ENCODE assay signal across 22 mouse cellular contexts in genomic region chr16:18513508-18513907, GRCm38 (mm10). TPM values are rescaled to one million over a fixed set of nuclear protein-coding genes. Genes with fewer than 3 reads are reported as not detected.
DNase-seq lines count a peak whose midpoint lies in the region; ATAC-seq and TF ChIP-seq lines count a peak whose summit lies in the region.
"Had no signal": no experiment of that assay in that cellular context is flagged by ENCODE, and none has a peak within 500 bp of the region (broad histone marks: within the 10 kb centered on the region; RNA-seq: fewer than 3 reads in every experiment).

No protein-coding gene starts in this region.

- TF ChIP-seq EP300 in heart, postnatal 0 days (IDR thresholded peaks at IDR 0.05; ENCODE audit: low read depth): peak; percentile 55; the same call in 1 of the 2 replicates

- no peaks in the 10 kb centered on the region for H3K36me3 ChIP-seq in heart, postnatal 0 days (replicated peaks; ENCODE audit: control insufficient read depth, insufficient read depth, low read length)
- H3K36me3 ChIP-seq in lung, embryonic 16.5 days (ENCODE audit: control insufficient read depth, insufficient read depth, low read length): no peaks in the 10 kb centered on the region
- H3K36me3 ChIP-seq in C2C12 (ENCODE audit: control insufficient read depth, insufficient read depth) (no peaks in the 10 kb centered on the region), myocyte (ENCODE audit: control insufficient read depth, insufficient read depth) (no peaks in the 10 kb centered on the region)
- H3K36me3 ChIP-seq: embryonic facial prominence, embryonic 13.5 days; heart, embryonic 13.5 days; hindbrain, embryonic 12.5 days had no signal

- H3K4me2 ChIP-seq in heart, postnatal 0 days (ENCODE audit: low read depth, low read length): no peak overlapping the region
- H3K4me2 ChIP-seq in lung, embryonic 16.5 days (ENCODE audit: low read depth, low read length): no peak overlapping the region
- peak overlapping the region; percentile 54 for H3K4me2 ChIP-seq in myocyte (ENCODE audit: low read depth)
- H3K4me2 ChIP-seq: embryonic facial prominence, embryonic 13.5 days; forebrain, embryonic 13.5 days; heart, embryonic 13.5 days; hindbrain, embryonic 12.5 days had no signal

- no peak for TF ChIP-seq POLR2A in lung, adult 2 months (IDR thresholded peaks at IDR 0.05; ENCODE audit: borderline replicate concordance, extremely low read depth, low read depth, low read length)
- TF ChIP-seq POLR2A in myocyte (IDR thresholded peaks at IDR 0.05; ENCODE audit: insufficient read length, low read depth): no peak

- H3K27me3 ChIP-seq in heart, postnatal 0 days (ENCODE audit: control insufficient read depth, insufficient read depth, low read length): no peaks in the 10 kb centered on the region
- H3K27me3 ChIP-seq in lung, embryonic 16.5 days (ENCODE audit: control insufficient read depth, insufficient read depth, low read depth, low read length): no peaks in the 10 kb centered on the region
- H3K27me3 ChIP-seq in C2C12 (ENCODE audit: control insufficient read depth, insufficient read depth, insufficient read length) (no peaks in the 10 kb centered on the region), myocyte (ENCODE audit: control insufficient read depth, insufficient read depth, insufficient read length) (no peaks in the 10 kb centered on the region)
- H3K27me3 ChIP-seq: embryonic facial prominence, embryonic 13.5 days; forebrain, embryonic 13.5 days; hindbrain, embryonic 12.5 days; Patski had no signal

- H3K4me3 ChIP-seq in heart, postnatal 0 days (ENCODE audit: low read depth, low read length): no peak overlapping the region
- no peak overlapping the region for H3K4me3 ChIP-seq in lung, embryonic 16.5 days (ENCODE audit: low read length)
- no peak overlapping the region for H3K4me3 ChIP-seq in lung, adult 2 months (replicated peaks; ENCODE audit: extremely low read depth, low read depth, low read length)
- H3K4me3 ChIP-seq in C2C12 (ENCODE audit: insufficient read depth, poor library complexity, severe bottlenecking) (no peak overlapping the region), myocyte (no peak overlapping the region)
- H3K4me3 ChIP-seq: embryonic facial prominence, embryonic 13.5 days; forebrain, embryonic 13.5 days; heart, embryonic 13.5 days; hindbrain, embryonic 12.5 days had no signal

- no peak overlapping the region for H3ac ChIP-seq in C2C12 (ENCODE audit: control insufficient read depth, insufficient read length, low read depth)
- no peak overlapping the region for H3ac ChIP-seq in myocyte (ENCODE audit: control insufficient read depth, insufficient read length)

- no peaks in the 10 kb centered on the region for H3K9me3 ChIP-seq in heart, postnatal 0 days (replicated peaks; ENCODE audit: control insufficient read depth, low read length)
- peaks cover 4% of the 10 kb centered on the region; the same call in 1 of the 2 replicates for H3K9me3 ChIP-seq in lung, embryonic 16.5 days (ENCODE audit: control insufficient read depth, low read length)
- H3K9me3 ChIP-seq: embryonic facial prominence, embryonic 13.5 days; forebrain, embryonic 13.5 days; heart, embryonic 13.5 days; hindbrain, embryonic 12.5 days had no signal

- H3K79me2 ChIP-seq in C2C12 (ENCODE audit: control insufficient read depth, insufficient read depth): no peaks in the 10 kb centered on the region
- no peaks in the 10 kb centered on the region for H3K79me2 ChIP-seq in myocyte (ENCODE audit: control insufficient read depth, insufficient read depth)

- DNase-seq in heart, postnatal 0 days (ENCODE audit: low spot score): peak; percentile 15
- no peak for DNase-seq in heart, adult 9 months (ENCODE audit: low spot score in 2 of 2)
- no peak for DNase-seq in lung, adult 2 months
- no peak for DNase-seq in gastrocnemius, postnatal 10 days
- no peak for DNase-seq in cerebellum, postnatal 36 days
- DNase-seq: adrenal gland, adult 2 months; adrenal gland, postnatal 25 days; B cell, adult 2 months; cerebellum, adult 18-20 months; cerebellum, adult 9-11 months; heart, postnatal 10 days; heart, postnatal 4 days had no signal

- no peak overlapping the region for H3K9ac ChIP-seq in heart, postnatal 0 days (replicated peaks; ENCODE audit: low read depth, low read length)
- no peak overlapping the region for H3K9ac ChIP-seq in lung, embryonic 16.5 days (ENCODE audit: low read length)
- H3K9ac ChIP-seq: embryonic facial prominence, embryonic 13.5 days; forebrain, embryonic 13.5 days; heart, embryonic 13.5 days; hindbrain, embryonic 12.5 days had no signal

- H3K79me3 ChIP-seq in C2C12 (ENCODE audit: low read depth): no peaks in the 10 kb centered on the region

- no peak overlapping the region for H3K27ac ChIP-seq in heart, postnatal 0 days (ENCODE audit: low read depth)
- no peak overlapping the region for H3K27ac ChIP-seq in lung, embryonic 16.5 days (ENCODE audit: low read length)
- H3K27ac ChIP-seq: embryonic facial prominence, embryonic 13.5 days; forebrain, embryonic 13.5 days; heart, embryonic 13.5 days; hindbrain, embryonic 12.5 days had no signal

- H3K4me1 ChIP-seq in heart, postnatal 0 days (ENCODE audit: control insufficient read depth, insufficient read depth): no peaks in the 10 kb centered on the region
- peaks cover 5% of the 10 kb centered on the region; the same call in 1 of the 2 replicates for H3K4me1 ChIP-seq in lung, embryonic 16.5 days (replicated peaks; ENCODE audit: control insufficient read depth, insufficient read depth, low read length)
- no peaks in the 10 kb centered on the region for H3K4me1 ChIP-seq in lung, adult 2 months (ENCODE audit: control insufficient read depth, insufficient read depth, low read length)
- H3K4me1 ChIP-seq: forebrain, embryonic 13.5 days had no signal

- no peak for TF ChIP-seq CTCF in heart, postnatal 0 days (IDR thresholded peaks at IDR 0.05; ENCODE audit: low read depth)
- no peak for TF ChIP-seq CTCF in lung, adult 2 months (IDR thresholded peaks at IDR 0.05; ENCODE audit: insufficient read depth, low read length)
- no peak for TF ChIP-seq CTCF in C2C12 (IDR thresholded peaks at IDR 0.05; ENCODE audit: control insufficient read depth, insufficient read depth, insufficient read length)

- 41% methylated on average over 6 of the region's 6 CpGs for WGBS in heart, postnatal 0 days
- 13% methylated on average over 6 of the region's 6 CpGs for WGBS in lung, embryonic 16.5 days
- 15% methylated on average over 6 of the region's 6 CpGs for WGBS in lung, adult 2 months

- ATAC-seq in heart, postnatal 0 days (ENCODE audit: insufficient read depth, low read depth): 0 out of 2 replicates have a peak, but pooled peaks have one; percentile 8
- ATAC-seq in lung, embryonic 16.5 days (ENCODE audit: low read depth): peak; percentile 43; the same call in 1 of the 2 replicates
- ATAC-seq: forebrain, embryonic 13.5 days; hindbrain, embryonic 16.5 days; inflammation-experienced regulatory T-cells, adult 6 months; Patski had no signal

TF ChIP-seq in C2C12, 6 proteins besides CTCF, POLR2A, EP300 and RAD21:
- TF ChIP-seq FOSL1 (IDR thresholded peaks at IDR 0.05; ENCODE audit: insufficient read depth, low read length, poor library complexity, severe bottlenecking) (no peak), MYOD1 (IDR thresholded peaks at IDR 0.05; ENCODE audit: control insufficient read depth, insufficient read length, low read depth) (peak; percentile 88)

TF ChIP-seq in myocyte, 11 proteins besides CTCF, POLR2A, EP300 and RAD21:
- TF ChIP-seq TCF3 (IDR thresholded peaks at IDR 0.05; ENCODE audit: insufficient read length, low read depth): no peak
- peak; percentile 5 for TF ChIP-seq TCF12 (IDR thresholded peaks at IDR 0.05; ENCODE audit: insufficient read depth, poor library complexity, severe bottlenecking)
- TF ChIP-seq MYOD1 (IDR thresholded peaks at IDR 0.05; ENCODE audit: control insufficient read depth in 1 of 3, insufficient read length in 2 of 3, low read depth in 2 of 3): peak; percentile 25 to 90 (median 79)

RNA-seq across cellular contexts. Expression of gene Rtl10, which starts 14.8 kb away (rescaled TPM):
- total RNA-seq in heart, postnatal 0 days (2014; rRNA removed; ENCODE audit: low replicate concordance): 0.42 and 1.6 TPM in 2 replicates
- polyA plus RNA-seq in heart, postnatal 0 days (2015; fragmentation: Nextera tagmentation; extraction: Ambion mirVana): 0.94 and 1.2 TPM in 2 replicates
- polyA plus RNA-seq in lung, embryonic 16.5 days (2015; fragmentation: Nextera tagmentation; extraction: Ambion mirVana): 4.0 and 4.5 TPM in 2 replicates
- 5.9 and 6.5 TPM in 2 replicates for polyA plus RNA-seq in lung, adult 2 months (2012; rRNA removed)
- polyA plus RNA-seq in C2C12 (2012; fragmentation: generic; extraction: Trizol) (10.6 TPM), myocyte (2012; fragmentation: generic; extraction: Trizol) (2.7 TPM)
- total RNA-seq in gastrocnemius, postnatal 10 days (2021): 1 to 10 TPM; 3.9 to 5.2 TPM

RNA-seq across cellular contexts. Expression of gene Gnb1l, which starts 15.0 kb away (rescaled TPM):
- total RNA-seq in heart, postnatal 0 days (2014; rRNA removed; ENCODE audit: low replicate concordance): 0.43 and 2.2 TPM in 2 replicates
- 7.5 and 8.5 TPM in 2 replicates for polyA plus RNA-seq in heart, postnatal 0 days (2015; fragmentation: Nextera tagmentation; extraction: Ambion mirVana)
- polyA plus RNA-seq in lung, embryonic 16.5 days (2015; fragmentation: Nextera tagmentation; extraction: Ambion mirVana): 14.1 and 14.3 TPM in 2 replicates
- 9.4 and 11.3 TPM in 2 replicates for polyA plus RNA-seq in lung, adult 2 months (2012; rRNA removed)
- 13.3 TPM for polyA plus RNA-seq in C2C12 (2012; fragmentation: generic; extraction: Trizol)
- polyA plus RNA-seq in myocyte (2012; fragmentation: generic; extraction: Trizol): 6.6 TPM
- 1 to 10 TPM; 4.3 to 4.6 TPM for total RNA-seq in gastrocnemius, postnatal 10 days (2021)
